Mouse (Mus musculus) megakaryocyte, embryonic 14.5 days (primary cell): ENCODE measurements at regions not wholly inside any gene's neighbourhood (a gene's known extent, or its start where the extent isn't known, plus 50 kb on each side); places are given as distances from the start of the nearest gene placed in this dataset.

ENCODE experiments used
- FLI1 ChIP-seq: IDR thresholded peaks from 2 replicates; pipeline ENCODE4 v1.6.1; 2012; ENCODE audit warnings: low read length, inconsistent platforms, mixed read lengths
- GATA1 ChIP-seq: IDR thresholded peaks from 3 replicates; pipeline ENCODE4 v1.6.1; 2012; ENCODE audit warnings: mixed read lengths, low read length, inconsistent platforms, borderline replicate concordance

GRCm38 (mm10) chr6:73377884-73378283 lies 91.6 kb downstream of the 4931417E11Rik start:
- TF ChIP-seq GATA1, result no peak
- no peak for TF ChIP-seq FLI1
